Mouse (Mus musculus): ENCODE results near the gene Mup20.
"Not testable (repeated sequence)": the region's sequence is repeated elsewhere in the genome, so short reads cannot be mapped to it uniquely, and the experiment has no call there.

Mup20 gene

GRCm38 (mm10) chr4:62054058-62054457, at the start of gene Mup20:
Gene Mup20, minus strand, starts transcription at chr4:62054158.
- not testable (repeated sequence) for DNase-seq (ENCODE audit: low spot score)

- DNase-seq (ENCODE audit: low spot score), result not testable (repeated sequence)
Observed at GRCm38 (mm10) chr4:62103366-62103765, 49.4 kb upstream of the Mup20 start.

DNA sequence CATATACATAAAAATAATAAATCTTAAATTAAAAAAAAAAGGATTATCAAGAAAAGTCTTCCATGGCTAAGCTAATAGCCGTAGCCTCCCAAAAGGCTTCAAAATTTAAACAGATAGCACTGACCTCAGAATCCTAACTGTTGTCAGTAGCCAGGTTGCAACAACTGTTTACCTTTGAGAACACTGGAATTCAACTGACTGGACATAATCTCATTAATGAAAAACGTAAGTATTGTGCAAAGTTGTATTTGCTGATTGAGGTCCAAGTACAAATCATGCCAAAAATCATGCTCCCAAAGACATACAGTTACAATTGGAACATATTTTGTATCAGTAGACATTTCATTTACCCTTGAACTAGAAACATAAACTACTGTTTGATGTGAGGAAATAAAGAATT, 34.0 kb upstream of the Mup20 start:
- no peak for DNase-seq (ENCODE audit: low spot score)

DNA sequence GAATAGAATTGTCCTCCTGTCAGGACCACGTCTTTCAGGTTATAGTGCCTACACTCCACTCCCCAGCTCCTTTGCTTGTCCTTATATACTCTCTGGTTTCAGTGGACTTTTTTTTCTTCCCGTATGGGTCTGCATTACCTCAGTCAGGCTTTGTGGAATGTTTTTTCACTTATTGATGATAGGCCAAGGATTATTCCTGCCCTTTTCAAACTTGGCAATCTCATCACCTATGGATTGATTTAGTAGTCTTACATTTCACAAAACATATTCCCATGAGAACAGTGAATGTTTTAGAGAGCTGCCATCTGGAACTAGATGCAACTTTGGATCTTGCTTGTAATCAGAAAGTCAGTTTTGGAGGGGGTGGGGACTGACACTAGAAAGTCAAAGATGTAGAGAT, 33.3 kb upstream of the Mup20 start, which contains the start of gene Mup3:
Gene Mup3 (minus strand): TSS at position 102 of the 400 bp plus-strand sequence.
- no peak for DNase-seq (ENCODE audit: low spot score)

DNA sequence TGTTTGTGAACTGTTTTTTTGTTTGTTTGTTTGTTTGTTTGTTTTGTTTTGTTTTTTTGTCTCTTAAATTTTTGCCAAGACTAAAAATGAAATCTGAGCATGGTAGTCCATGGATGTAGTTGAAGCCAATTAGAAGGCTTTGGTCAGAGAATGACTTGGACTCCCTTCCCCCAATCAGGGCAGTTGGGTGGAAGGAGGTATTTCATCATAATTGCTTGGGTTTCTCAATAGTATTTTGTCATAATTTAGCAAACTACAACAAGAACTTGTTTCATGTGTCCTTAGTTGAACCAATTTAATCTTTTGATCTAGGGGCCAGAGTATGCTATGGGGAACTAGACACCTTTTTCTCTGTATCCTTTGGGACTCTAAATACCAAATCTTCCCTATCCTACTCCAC, 28.8 kb upstream of the Mup20 start:
- no peak for DNase-seq (ENCODE audit: low spot score)

DNA sequence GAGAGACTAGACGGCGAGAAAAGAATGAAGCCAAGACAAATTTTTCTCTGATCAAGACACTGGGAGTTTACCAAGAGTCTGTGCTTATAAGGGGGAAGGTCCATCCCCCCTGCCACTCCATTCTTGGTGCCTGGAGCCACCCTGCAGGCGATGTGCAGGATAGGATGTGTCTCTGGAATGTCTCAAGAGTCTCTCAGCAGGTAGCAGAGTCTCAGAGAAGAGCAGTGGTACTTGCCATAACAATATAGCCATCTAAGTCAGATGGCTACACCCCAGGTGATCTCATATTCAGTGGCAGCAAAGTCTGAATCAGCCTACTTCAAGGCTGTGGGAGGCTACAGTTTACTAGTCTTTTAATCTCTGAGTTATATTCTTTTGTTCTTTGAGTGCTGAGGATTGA, 21.2 kb upstream of the Mup20 start:
- no peak for DNase-seq (ENCODE audit: low spot score)

- DNase-seq (ENCODE audit: low spot score), result not testable (repeated sequence)
Observed at GRCm38 (mm10) chr4:62054780-62055179, 822 bp upstream of the Mup20 start.

- DNase-seq (ENCODE audit: low spot score), result no peak
Observed at GRCm38 (mm10) chr4:62026281-62026680, 27.7 kb downstream of the Mup20 start.

GRCm38 (mm10) chr4:62024256-62024959, 29.6 kb downstream of the Mup20 start:
- DNase-seq (ENCODE audit: low spot score), result no peak

- DNase-seq (ENCODE audit: low spot score), result no peak
Observed at GRCm38 (mm10) chr4:62023646-62024045, 30.3 kb downstream of the Mup20 start.

GRCm38 (mm10) chr4:62023120-62023519, 30.8 kb downstream of the Mup20 start:
- DNase-seq (ENCODE audit: low spot score), result no peak

DNA sequence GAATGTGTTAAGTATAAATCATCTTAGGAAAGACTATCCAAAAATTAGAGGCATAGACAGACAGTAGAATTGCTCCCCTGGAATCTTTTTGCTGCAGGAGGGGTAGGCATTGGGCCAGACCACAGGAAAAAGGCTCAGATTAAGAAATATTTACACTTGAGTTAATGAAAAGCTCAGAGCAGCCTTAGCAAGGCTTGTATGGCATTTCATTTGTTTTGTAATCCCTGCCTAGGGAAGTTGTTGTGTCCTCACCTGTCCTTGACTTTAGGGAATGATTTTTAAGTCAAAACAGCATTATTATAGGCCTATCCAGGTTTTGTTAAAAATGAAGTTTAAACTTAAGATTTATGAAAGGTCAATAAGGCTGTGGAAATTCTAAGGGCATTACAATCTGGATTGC, 33.4 kb downstream of the Mup20 start:
- DNase-seq (ENCODE audit: low spot score), result not testable (repeated sequence)
